In genomic region chr19:29016204-29016765, GRCm38 (mm10) we compare ENCODE assay signal across 27 mouse cellular contexts. TPM values are rescaled to one million over a fixed set of nuclear protein-coding genes. Genes with fewer than 3 reads are reported as not detected.
DNase-seq lines count a peak whose midpoint lies in the region; ATAC-seq and TF ChIP-seq lines count a peak whose summit lies in the region.
"Had no signal": no experiment of that assay in that cellular context is flagged by ENCODE, and none has a peak within 500 bp of the region (broad histone marks: within the 10 kb centered on the region; RNA-seq: fewer than 3 reads in every experiment).

No protein-coding gene starts in this region.

- no peaks in the 10 kb centered on the region for H3K4me1 ChIP-seq in embryonic facial prominence, embryonic 14.5 days (ENCODE audit: control insufficient read depth, insufficient read depth, low read length)
- H3K4me1 ChIP-seq in embryonic facial prominence, embryonic 10.5 days, result no peaks in the 10 kb centered on the region
- no peaks in the 10 kb centered on the region for H3K4me1 ChIP-seq in kidney, embryonic 15.5 days
- H3K4me1 ChIP-seq in MEL (ENCODE audit: control insufficient read depth in 1 of 2, insufficient read depth in 2 of 2, low read length in 2 of 2), result peaks cover 6 to 8% of the 10 kb centered on the region in 2 experiments
- H3K4me1 ChIP-seq: hindbrain, embryonic 13.5 days; liver, embryonic 15.5 days; lung, embryonic 15.5 days; midbrain, embryonic 13.5 days had no signal

- H3K9me3 ChIP-seq in embryonic facial prominence, embryonic 14.5 days (ENCODE audit: control insufficient read depth, low read length), result no peaks in the 10 kb centered on the region
- H3K9me3 ChIP-seq in embryonic facial prominence, embryonic 10.5 days, result no peaks in the 10 kb centered on the region
- no peaks in the 10 kb centered on the region for H3K9me3 ChIP-seq in kidney, embryonic 15.5 days (replicated peaks)
- no peaks in the 10 kb centered on the region for H3K9me3 ChIP-seq in MEL (replicated peaks; ENCODE audit: insufficient read depth, low read length)
- H3K9me3 ChIP-seq: heart, embryonic 12.5 days; hindbrain, embryonic 13.5 days; liver, embryonic 15.5 days; lung, embryonic 15.5 days; megakaryocyte, embryonic 14.5 days; midbrain, embryonic 13.5 days had no signal

- no peak for TF ChIP-seq POLR2A in MEL (IDR thresholded peaks at IDR 0.05; ENCODE audit: control insufficient read depth in 1 of 2, insufficient read depth in 1 of 2, low read depth in 1 of 2, low read length in 2 of 2, poor library complexity in 1 of 2)

- no peak overlapping the region for H3K27ac ChIP-seq in embryonic facial prominence, embryonic 14.5 days (replicated peaks; ENCODE audit: low read depth, low read length)
- H3K27ac ChIP-seq in embryonic facial prominence, embryonic 10.5 days (replicated peaks), result no peak overlapping the region
- H3K27ac ChIP-seq in kidney, embryonic 15.5 days, result peak overlapping the region; percentile 70; the same call in 1 of the 2 replicates
- 0 out of 2 replicates have a peak overlapping the region, but pooled peaks have one; percentile 34 for H3K27ac ChIP-seq in MEL (ENCODE audit: control insufficient read depth, low read depth, low read length)
- H3K27ac ChIP-seq: hindbrain, embryonic 13.5 days; layer of hippocampus, adult 2 months; liver, embryonic 15.5 days; lung, embryonic 15.5 days; midbrain, embryonic 13.5 days had no signal

- ATAC-seq in embryonic facial prominence, embryonic 14.5 days (ENCODE audit: low read depth), result no peak
- no peak for ATAC-seq in kidney, embryonic 15.5 days (replicated peaks; ENCODE audit: low FRiP score)
- ATAC-seq: forebrain, postnatal 0 days; inflammation-experienced regulatory T-cells, adult 6 months; midbrain, embryonic 13.5 days had no signal

- no peak overlapping the region for H3K9ac ChIP-seq in embryonic facial prominence, embryonic 14.5 days (ENCODE audit: low read depth, low read length)
- H3K9ac ChIP-seq in kidney, embryonic 15.5 days, result no peak overlapping the region
- no peak overlapping the region for H3K9ac ChIP-seq in MEL (ENCODE audit: control insufficient read depth, low read depth, low read length, poor library complexity, severe bottlenecking)
- H3K9ac ChIP-seq: forebrain, postnatal 0 days; heart, embryonic 12.5 days; hindbrain, embryonic 13.5 days; liver, embryonic 15.5 days; lung, embryonic 15.5 days; midbrain, embryonic 13.5 days had no signal

- no peaks in the 10 kb centered on the region for H3K79me2 ChIP-seq in MEL (ENCODE audit: control insufficient read depth, insufficient read depth, low read length, poor library complexity)

- no peak for TF ChIP-seq CTCF in MEL (IDR thresholded peaks at IDR 0.05 in 2 of 3, conservative IDR thresholded peaks at IDR 0.05 in 1 of 3; ENCODE audit: control insufficient read depth in 1 of 3, insufficient read depth in 1 of 3, low read depth in 2 of 3, low read length in 3 of 3, poor library complexity in 1 of 3, severe bottlenecking in 1 of 3)

- no peak overlapping the region for H3K4me3 ChIP-seq in embryonic facial prominence, embryonic 14.5 days (ENCODE audit: low read depth, low read length)
- no peak overlapping the region for H3K4me3 ChIP-seq in embryonic facial prominence, embryonic 10.5 days
- no peak overlapping the region for H3K4me3 ChIP-seq in kidney, embryonic 15.5 days (replicated peaks)
- H3K4me3 ChIP-seq in MEL (ENCODE audit: control insufficient read depth in 1 of 2, insufficient read depth in 1 of 2, low read depth in 2 of 2, low read length in 2 of 2), result no peak overlapping the region
- H3K4me3 ChIP-seq: heart, embryonic 12.5 days; hindbrain, embryonic 13.5 days; layer of hippocampus, adult 2 months; liver, embryonic 15.5 days; lung, embryonic 15.5 days; megakaryocyte, embryonic 14.5 days; midbrain, embryonic 13.5 days had no signal

- 74% methylated on average over 5 of the region's 5 CpGs for WGBS in embryonic facial prominence, embryonic 14.5 days
- WGBS in embryonic facial prominence, embryonic 10.5 days, result 85% methylated on average over 5 of the region's 5 CpGs
- 53% methylated on average over 5 of the region's 5 CpGs for WGBS in kidney, embryonic 15.5 days

- no peak overlapping the region for H3K4me2 ChIP-seq in embryonic facial prominence, embryonic 14.5 days (ENCODE audit: low read depth, low read length)
- H3K4me2 ChIP-seq in kidney, embryonic 15.5 days, result no peak overlapping the region
- H3K4me2 ChIP-seq: heart, embryonic 12.5 days; hindbrain, embryonic 13.5 days; liver, embryonic 15.5 days; lung, embryonic 15.5 days; midbrain, embryonic 13.5 days had no signal

- peaks cover 81% of the 10 kb centered on the region for H3K36me3 ChIP-seq in embryonic facial prominence, embryonic 14.5 days (ENCODE audit: control insufficient read depth, insufficient read depth, low read length)
- peaks cover 96% of the 10 kb centered on the region for H3K36me3 ChIP-seq in embryonic facial prominence, embryonic 10.5 days (replicated peaks)
- peaks cover 62% of the 10 kb centered on the region for H3K36me3 ChIP-seq in kidney, embryonic 15.5 days
- H3K36me3 ChIP-seq in MEL (ENCODE audit: control insufficient read depth in 1 of 2, insufficient read depth in 2 of 2, low read length in 2 of 2), result peaks cover 17 to 29% of the 10 kb centered on the region in 2 experiments

- TF ChIP-seq EP300 in MEL (IDR thresholded peaks at IDR 0.05; ENCODE audit: low read depth in 1 of 2, low read length in 2 of 2), result no peak

- no peaks in the 10 kb centered on the region for H3K27me3 ChIP-seq in embryonic facial prominence, embryonic 14.5 days (replicated peaks; ENCODE audit: control insufficient read depth, insufficient read depth, low read length)
- H3K27me3 ChIP-seq in embryonic facial prominence, embryonic 10.5 days (replicated peaks; ENCODE audit: low read depth, poor library complexity, severe bottlenecking), result no peaks in the 10 kb centered on the region
- H3K27me3 ChIP-seq in kidney, embryonic 15.5 days, result no peaks in the 10 kb centered on the region
- H3K27me3 ChIP-seq in MEL (ENCODE audit: control insufficient read depth in 1 of 2, insufficient read depth in 2 of 2, low read length in 2 of 2), result no peaks in the 10 kb centered on the region
- H3K27me3 ChIP-seq: heart, embryonic 12.5 days; hindbrain, embryonic 13.5 days; liver, embryonic 15.5 days; lung, embryonic 15.5 days; megakaryocyte, embryonic 14.5 days; midbrain, embryonic 13.5 days had no signal

- peak; percentile 9 for DNase-seq in embryonic facial prominence, embryonic 14.5 days (ENCODE audit: low spot score)
- no peak for DNase-seq in embryonic facial prominence, embryonic 10.5 days (ENCODE audit: low spot score)
- no peak for DNase-seq in kidney, postnatal 4 days
- no peak for DNase-seq in MEL (ENCODE audit: low read depth, low spot score)
- DNase-seq in retina, postnatal 1 day, result peak; percentile 89
- DNase-seq in thymus, postnatal 25 days, result no peak
- DNase-seq: adrenal gland, postnatal 25 days; cerebellum, adult 9-10 months; forebrain, postnatal 0 days; kidney, adult 9 months; layer of hippocampus, postnatal 36 days; liver; lung, postnatal 36 days; right cerebral cortex, postnatal 25 days; spleen, adult 18-20 months; thymus, postnatal 36 days had no signal

- TF ChIP-seq RAD21 in MEL (IDR thresholded peaks at IDR 0.05; ENCODE audit: low read depth, low read length), result no peak

TF ChIP-seq in MEL, 35 proteins besides CTCF, POLR2A, EP300 and RAD21 (continues in another document):
- TF ChIP-seq TBP (IDR thresholded peaks at IDR 0.05; ENCODE audit: low read depth, low read length) (no peak), ELF1 (IDR thresholded peaks at IDR 0.05; ENCODE audit: low read depth, low read length) (no peak), POLR2AphosphoS2 (IDR thresholded peaks at IDR 0.05; ENCODE audit: low read length) (no peak), CHD1 (IDR thresholded peaks at IDR 0.05; ENCODE audit: low read depth, low read length) (no peak), ZC3H11A (IDR thresholded peaks at IDR 0.05; ENCODE audit: low read depth, low read length) (no peak), NELFE (IDR thresholded peaks at IDR 0.05; ENCODE audit: low read depth, low read length) (no peak), MYB (IDR thresholded peaks at IDR 0.05; ENCODE audit: low read depth, low read length) (no peak), MAZ (IDR thresholded peaks at IDR 0.05; ENCODE audit: low read depth, low read length) (no peak)

RNA-seq across cellular contexts. Expression of gene Cdc37l1, which starts 26.1 kb away (rescaled TPM):
- 35.8 and 41.8 TPM in 2 replicates for polyA plus RNA-seq in embryonic facial prominence, embryonic 14.5 days (2014; fragmentation: Nextera tagmentation; extraction: Ambion mirVana)
- polyA plus RNA-seq in embryonic facial prominence, embryonic 10.5 days (2016; fragmentation: Nextera tagmentation; extraction: Ambion mirVana), result 37.3 and 37.9 TPM in 2 replicates
- polyA plus RNA-seq in kidney, embryonic 15.5 days (2015; fragmentation: Nextera tagmentation; extraction: Ambion mirVana), result 35.0 and 36.5 TPM in 2 replicates
- total RNA-seq in MEL (2012; rRNA removed), result 16.9 and 17.2 TPM in 2 replicates
- polyA plus RNA-seq in MEL (2012; ENCODE audit: insufficient read depth in 1 of 2, insufficient read length in 2 of 2, low read depth in 1 of 2, low replicate concordance in 2 of 2, missing spikeins in 1 of 2), result 10 to 100 TPM in 1 of 2 experiments, not detected in 1; 27.7 TPM

RNA-seq across cellular contexts. Expression of gene Ak3, which starts 31.5 kb away (rescaled TPM):
- 93.5 and 95.5 TPM in 2 replicates for polyA plus RNA-seq in embryonic facial prominence, embryonic 14.5 days (2014; fragmentation: Nextera tagmentation; extraction: Ambion mirVana)
- polyA plus RNA-seq in embryonic facial prominence, embryonic 10.5 days (2016; fragmentation: Nextera tagmentation; extraction: Ambion mirVana), result 71.7 and 73.8 TPM in 2 replicates
- 89.0 and 89.6 TPM in 2 replicates for polyA plus RNA-seq in kidney, embryonic 15.5 days (2015; fragmentation: Nextera tagmentation; extraction: Ambion mirVana)
- 41.0 and 47.3 TPM in 2 replicates for total RNA-seq in MEL (2012; rRNA removed)
- 10 to 100 TPM; 50.0 to 86.3 TPM for polyA plus RNA-seq in MEL (2012; ENCODE audit: insufficient read depth in 1 of 2, insufficient read length in 2 of 2, low read depth in 1 of 2, low replicate concordance in 2 of 2, missing spikeins in 1 of 2)

RNA-seq across cellular contexts. Expression of gene 4430402I18Rik, which starts 48.7 kb away (rescaled TPM):
- 1.4 and 1.8 TPM in 2 replicates for polyA plus RNA-seq in embryonic facial prominence, embryonic 14.5 days (2014; fragmentation: Nextera tagmentation; extraction: Ambion mirVana)
- 0.31 and 0.52 TPM in 2 replicates for polyA plus RNA-seq in embryonic facial prominence, embryonic 10.5 days (2016; fragmentation: Nextera tagmentation; extraction: Ambion mirVana)
- polyA plus RNA-seq in kidney, embryonic 15.5 days (2015; fragmentation: Nextera tagmentation; extraction: Ambion mirVana), result 4.9 and 5.1 TPM in 2 replicates
- not detected in 2 replicates for total RNA-seq in MEL (2012; rRNA removed)
- polyA plus RNA-seq in MEL (2012; ENCODE audit: insufficient read depth in 1 of 2, insufficient read length in 2 of 2, low read depth in 1 of 2, low replicate concordance in 2 of 2, missing spikeins in 1 of 2), result not detected
- total RNA-seq: common myeloid progenitor, adult 5-6 weeks; neutrophil, adult 5-6 weeks had no signal
- polyA plus RNA-seq: inflammation-experienced regulatory T-cells, adult 6 months had no signal

RNA-seq across cellular contexts. Expression of gene Plpp6, which starts 52.5 kb away (rescaled TPM):
- polyA plus RNA-seq in embryonic facial prominence, embryonic 14.5 days (2014; fragmentation: Nextera tagmentation; extraction: Ambion mirVana), result 8.4 and 9.3 TPM in 2 replicates
- polyA plus RNA-seq in embryonic facial prominence, embryonic 10.5 days (2016; fragmentation: Nextera tagmentation; extraction: Ambion mirVana), result 4.1 and 4.3 TPM in 2 replicates
- polyA plus RNA-seq in kidney, embryonic 15.5 days (2015; fragmentation: Nextera tagmentation; extraction: Ambion mirVana), result 9.0 and 9.9 TPM in 2 replicates
- 0.08 and 0.10 TPM in 2 replicates for total RNA-seq in MEL (2012; rRNA removed)
- 1 to 10 TPM in 1 of 2 experiments, not detected in 1; 1.9 TPM for polyA plus RNA-seq in MEL (2012; ENCODE audit: insufficient read depth in 1 of 2, insufficient read length in 2 of 2, low read depth in 1 of 2, low replicate concordance in 2 of 2, missing spikeins in 1 of 2)

Comparison
In these comparisons a context has a peak if more than half of its experiments do, and no peak if none do; other contexts are left out.
1. DNase-seq: peak in embryonic facial prominence, embryonic 14.5 days (single experiment) and retina, postnatal 1 day (single experiment); none in embryonic facial prominence, embryonic 10.5 days (single experiment), kidney, postnatal 4 days (0 of 2), MEL (single experiment) and thymus, postnatal 25 days (single experiment).
2. H3K27ac ChIP-seq: peak in kidney, embryonic 15.5 days (single experiment) and MEL (single experiment); none in embryonic facial prominence, embryonic 14.5 days (single experiment) and embryonic facial prominence, embryonic 10.5 days (single experiment).